Mouse (Mus musculus) retina, postnatal 1 day (tissue): ENCODE results near the gene Synpo2.

Experiments
- DNase-seq: peaks from one replicate; pipeline ENCODE4 v3.0.0-alpha.2; 2012

Gene Synpo2

GRCm38 (mm10) chr3:123204658-123205057 is 31.3 kb downstream of the Synpo2 start:
- no peak for DNase-seq

- DNase-seq = no peak
Measured at GRCm38 (mm10) chr3:123201798-123202197, 34.2 kb downstream of the Synpo2 start.

GRCm38 (mm10) chr3:123193740-123194139 is 42.2 kb downstream of the Synpo2 start:
- no peak for DNase-seq

DNA sequence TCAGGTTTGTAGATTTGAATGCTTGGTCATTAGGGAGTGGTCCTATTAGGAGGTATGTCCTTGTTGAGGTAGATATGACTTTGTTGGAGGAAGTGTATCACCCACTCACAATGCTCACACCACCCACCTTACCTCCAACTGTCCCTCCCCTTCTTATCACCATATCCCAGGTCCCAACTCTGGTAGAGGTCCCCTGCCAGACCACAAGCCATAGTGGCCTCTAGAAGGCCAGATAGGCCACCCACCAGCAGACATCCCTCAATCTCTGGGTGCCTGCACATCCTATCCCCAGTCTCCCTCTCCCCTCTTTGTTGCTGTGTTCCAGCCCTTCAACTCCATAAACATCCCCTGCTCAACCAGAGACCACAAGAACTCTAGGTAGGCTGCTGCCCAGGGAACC is 44.3 kb downstream of the Synpo2 start:
- DNase-seq = no peak

- DNase-seq = peak; percentile 15
Measured at GRCm38 (mm10) chr3:123190329-123190728, 45.6 kb downstream of the Synpo2 start.

- DNase-seq = peak; percentile 32
Measured at GRCm38 (mm10) chr3:123189826-123190225, 46.1 kb downstream of the Synpo2 start.

DNA sequence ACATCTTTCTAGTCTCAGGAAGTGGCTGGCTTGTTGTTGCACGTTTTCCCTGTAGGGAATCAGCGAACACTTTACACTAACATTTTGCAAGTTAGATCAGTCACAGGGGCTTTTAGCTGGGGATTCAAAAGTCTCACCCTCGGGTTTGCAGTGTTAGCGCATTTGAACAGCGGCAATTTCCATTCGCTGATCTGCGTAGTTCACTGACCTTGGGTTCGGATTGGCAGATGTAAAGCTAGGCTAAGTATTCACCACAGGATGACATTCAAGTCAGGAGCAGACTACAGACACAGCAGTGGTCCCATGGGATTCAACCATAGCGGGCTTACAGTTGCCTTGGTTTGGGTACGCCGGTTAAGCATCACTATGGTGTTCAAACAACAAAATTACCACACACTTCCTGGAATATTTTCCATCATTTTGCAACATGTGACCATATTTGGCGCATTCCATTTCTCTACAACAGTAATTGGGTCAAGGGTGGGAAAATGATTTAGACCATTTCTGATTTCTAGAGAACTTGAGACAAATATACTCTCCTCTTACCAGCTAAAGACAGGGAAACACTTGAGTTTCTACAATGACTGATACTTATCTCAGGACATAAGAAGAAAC is 47.2 kb downstream of the Synpo2 start:
- DNase-seq = no peak

DNA sequence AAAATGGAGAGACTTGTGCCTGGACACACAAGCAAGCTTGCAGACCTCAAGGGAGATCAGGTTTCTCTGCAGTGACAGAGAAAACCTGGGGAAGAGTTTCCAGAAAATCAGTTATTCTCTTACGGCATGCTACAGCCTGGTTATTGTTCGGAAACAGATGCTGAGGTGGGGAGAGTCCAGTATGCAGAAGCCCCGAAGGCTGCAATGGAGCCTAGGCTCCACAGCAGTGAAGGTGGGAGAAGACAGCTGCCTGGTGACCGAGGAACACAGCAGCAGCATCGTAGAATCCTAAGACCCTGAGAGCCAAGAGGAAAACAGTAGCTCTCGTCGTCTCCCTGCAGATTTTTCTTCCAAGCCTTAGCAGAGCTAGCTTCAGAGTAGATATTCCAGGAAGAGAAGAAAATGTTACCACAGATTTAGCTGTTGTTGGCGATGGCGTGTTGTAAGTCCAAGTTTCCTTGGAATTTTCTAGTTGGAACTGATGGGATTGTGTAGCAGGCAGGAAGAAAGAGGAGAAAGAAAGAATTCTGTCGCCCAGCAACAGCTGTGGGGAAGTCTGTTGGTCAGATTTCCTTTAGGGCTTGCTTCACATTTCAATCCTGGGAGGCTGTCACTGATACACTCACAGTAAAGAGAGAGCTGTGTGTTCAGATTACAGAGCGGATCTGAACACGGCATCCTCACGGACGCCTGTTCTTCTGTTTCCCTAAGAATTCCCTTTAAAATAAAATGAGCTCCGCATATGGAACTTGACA is 48.4 kb downstream of the Synpo2 start:
- DNase-seq = no peak

DNA sequence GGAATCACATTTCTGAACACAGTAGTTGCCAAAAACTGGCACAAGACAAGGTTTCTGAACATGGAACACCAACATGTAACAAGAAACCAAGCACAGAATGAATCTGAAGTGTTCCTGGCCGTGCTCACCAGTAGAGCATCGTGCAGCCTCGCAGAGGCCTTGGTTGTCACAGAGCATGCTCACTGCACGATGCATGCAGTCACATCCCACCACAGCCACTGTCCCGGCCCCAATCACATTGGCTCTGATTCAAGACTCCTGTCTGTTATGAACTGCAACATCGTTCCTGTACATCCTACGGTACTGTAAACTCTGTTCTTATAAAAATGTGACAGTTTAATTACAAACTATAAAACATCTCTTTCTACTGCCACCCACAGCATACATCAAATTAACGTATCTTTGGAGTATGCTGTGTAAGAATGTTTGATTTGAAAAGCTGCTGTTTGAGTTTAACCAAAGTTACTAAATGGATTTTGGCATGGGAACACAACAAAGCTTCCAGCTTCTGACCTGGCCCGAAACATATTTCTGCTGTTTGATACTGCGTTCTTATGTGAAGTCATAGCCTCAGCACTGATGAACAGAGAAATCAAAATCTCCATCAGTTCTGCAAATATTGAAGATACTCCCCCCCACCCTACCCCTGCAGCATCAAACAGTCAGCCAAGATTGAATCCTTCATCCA is 50.6 kb downstream of the Synpo2 start:
- DNase-seq = no peak

DNA sequence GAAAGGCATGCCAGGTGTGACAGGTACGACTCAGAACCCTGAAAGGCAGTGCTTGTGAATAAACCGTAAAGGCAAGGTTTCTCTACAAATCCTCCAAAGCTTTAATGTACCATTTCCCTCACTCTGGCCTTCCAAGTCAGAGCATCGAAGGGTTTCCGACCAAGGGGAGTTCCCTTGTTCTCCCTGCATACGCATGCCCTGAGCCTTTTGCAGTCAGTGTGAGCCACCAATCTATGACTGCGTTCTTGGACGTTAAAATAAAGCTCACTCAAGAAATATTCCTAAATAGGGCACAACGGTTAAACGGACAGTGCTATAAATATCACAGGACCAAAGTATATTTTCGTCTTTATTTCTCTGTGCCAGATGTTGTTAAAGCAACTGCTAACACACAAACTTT is 51.7 kb downstream of the Synpo2 start:
- no peak for DNase-seq

DNA sequence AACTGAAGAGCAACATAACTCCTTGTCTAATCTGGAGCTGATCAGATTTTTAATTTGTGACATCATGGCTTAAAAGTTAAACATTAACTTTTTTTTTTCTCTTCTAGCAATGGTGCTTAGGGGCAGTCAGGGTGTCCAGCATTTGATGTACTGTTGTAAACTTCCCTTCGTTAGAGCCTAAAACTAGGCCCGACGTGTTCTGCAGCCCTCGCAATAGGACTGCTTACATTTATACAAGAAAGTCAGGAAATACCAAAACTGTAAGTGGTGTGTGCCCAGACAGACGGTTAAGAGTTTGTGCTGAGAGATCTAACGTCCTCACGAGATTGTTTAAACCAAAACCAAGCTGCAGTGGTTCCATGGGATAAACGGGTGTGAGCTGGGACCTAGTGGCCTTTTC is 56.4 kb downstream of the Synpo2 start:
- no peak for DNase-seq

DNA sequence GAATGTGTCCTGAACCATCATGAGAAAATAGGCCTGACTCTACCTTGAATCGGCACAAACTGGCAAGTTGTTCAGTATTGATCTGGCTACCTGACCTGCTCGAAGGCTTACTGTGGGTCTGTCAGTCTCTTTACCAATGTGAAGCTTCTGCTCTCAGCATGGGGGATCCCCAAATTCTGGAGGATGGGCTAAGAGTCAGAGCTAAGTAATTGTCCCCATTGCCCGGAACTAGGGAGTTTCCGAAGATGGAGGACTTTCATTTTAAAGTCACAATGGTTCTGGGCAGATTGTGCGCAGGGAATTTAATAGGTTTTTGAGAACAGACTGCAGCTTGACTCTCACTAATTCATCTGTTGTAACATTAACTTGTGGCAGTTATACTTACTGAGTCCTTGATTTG is 56.9 kb downstream of the Synpo2 start:
- DNase-seq = no peak

GRCm38 (mm10) chr3:123178420-123178819 is 57.5 kb downstream of the Synpo2 start:
- DNase-seq = no peak

DNA sequence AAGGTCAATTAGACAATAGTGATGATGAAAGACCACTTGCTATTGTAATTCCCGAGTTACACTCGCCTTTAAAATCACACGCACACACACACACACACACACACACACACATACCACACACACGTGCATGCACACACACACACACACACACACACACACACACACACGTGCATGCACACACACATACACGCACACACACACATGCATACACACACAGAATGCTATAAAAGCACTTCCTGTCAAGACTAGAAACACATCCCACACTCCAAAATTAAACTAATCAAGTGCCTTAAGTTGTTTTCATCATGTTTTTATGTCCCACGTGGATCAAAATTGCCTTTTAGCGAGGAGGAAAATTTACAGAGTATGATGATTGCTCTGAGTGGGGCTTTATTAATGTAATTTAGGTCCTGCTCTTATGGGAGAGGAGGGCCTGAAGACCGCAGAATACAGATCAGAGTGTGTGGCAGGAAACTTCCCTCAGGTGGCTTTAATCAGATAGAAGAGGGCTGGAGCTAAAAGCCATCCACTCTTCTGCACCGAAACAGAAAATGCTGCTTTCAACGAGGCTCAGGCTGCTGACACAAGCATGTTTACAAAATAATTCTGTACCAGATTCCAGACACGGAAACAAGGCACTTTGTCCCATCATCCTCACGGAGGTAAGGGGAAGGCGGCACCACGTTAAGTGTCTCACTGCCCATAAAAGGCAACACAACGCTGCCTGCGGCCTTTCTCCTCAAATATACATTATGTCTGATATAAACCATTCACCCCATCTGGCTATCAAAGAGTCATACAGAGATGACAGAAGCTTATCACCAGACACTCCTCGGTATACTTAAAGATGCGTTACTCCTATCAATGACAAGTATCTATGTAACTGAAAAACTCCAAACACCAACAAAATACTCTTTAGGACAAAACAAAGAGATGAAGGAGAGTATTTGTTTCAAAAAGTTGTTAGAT is 59.3 kb downstream of the Synpo2 start:
- no peak for DNase-seq

- no peak for DNase-seq
Measured at GRCm38 (mm10) chr3:123175142-123175541, 60.8 kb downstream of the Synpo2 start.

DNA sequence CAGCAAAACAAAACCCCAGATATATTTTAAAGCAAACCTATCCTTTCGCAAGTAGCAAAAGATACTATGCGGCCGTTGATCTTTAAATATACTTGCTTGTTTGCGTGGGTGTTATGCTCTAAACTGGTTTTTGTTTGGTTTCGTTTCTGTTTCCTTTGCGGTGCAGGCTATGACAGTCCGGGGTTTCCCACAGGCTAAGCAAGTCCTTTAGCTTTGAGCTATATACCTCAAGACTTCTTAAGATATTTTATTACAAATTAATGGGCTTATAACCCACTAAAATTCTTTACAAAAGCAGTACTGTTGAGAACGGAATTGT is 61.6 kb downstream of the Synpo2 start:
- DNase-seq = no peak

DNA sequence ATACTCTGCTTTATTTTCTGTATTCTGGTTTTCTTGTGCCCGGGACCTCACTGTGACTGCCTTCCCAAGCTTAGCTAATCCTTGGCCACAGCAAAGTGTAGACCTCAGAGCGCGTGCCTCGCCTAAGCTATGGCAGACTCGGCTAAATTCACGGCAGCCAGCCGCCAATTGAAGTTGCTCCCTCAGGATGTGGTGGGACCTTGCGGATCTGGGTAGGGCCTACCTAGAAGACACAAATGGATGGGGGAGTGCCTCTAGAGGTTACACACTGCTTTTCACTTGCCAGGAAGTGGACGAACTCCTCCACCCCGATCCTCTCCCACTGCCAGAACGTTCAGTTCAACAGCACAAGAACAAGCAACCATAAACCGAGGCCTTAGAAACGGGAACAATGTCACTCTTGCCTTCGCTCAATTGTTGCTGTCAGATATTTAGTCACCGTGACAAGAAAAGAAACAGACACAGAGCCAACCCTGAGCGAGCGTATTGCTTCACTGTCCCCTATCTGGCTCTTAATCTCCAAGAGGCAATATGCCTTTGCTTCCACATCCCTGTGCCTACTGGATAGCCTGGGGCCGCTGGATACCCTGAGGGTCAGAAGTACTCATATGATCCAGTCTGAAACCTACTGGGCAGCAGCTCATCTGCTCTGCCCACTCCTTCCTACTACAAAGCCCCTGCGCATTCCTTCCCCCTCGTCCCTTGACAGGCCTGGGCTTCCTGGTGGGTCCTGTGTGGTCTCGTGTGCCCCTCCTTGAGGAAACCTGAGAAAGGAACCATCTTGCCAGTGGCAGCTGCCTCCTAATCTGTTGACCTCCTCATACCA is 62.2 kb downstream of the Synpo2 start:
- DNase-seq = no peak

GRCm38 (mm10) chr3:123172151-123172550 is 63.8 kb downstream of the Synpo2 start:
- no peak for DNase-seq

DNA sequence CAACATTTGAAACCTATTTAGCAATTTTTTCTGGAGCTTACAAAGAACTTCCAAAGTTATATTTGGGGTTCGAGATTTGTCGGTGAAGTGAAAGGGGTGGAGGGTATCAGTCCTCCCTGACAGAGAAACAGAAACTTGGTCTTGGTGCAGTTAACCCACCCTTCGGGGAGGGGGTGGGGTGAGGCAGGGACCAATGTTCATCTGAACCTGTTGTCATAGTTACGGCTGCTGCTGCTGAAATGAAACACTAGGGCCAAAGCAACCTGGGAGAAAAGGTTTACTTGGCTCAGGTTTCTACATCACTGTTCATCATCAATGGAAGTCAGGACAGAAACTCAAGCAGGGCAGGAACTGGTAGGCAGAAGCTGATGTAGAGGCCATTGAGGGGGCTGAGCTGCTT is 66.6 kb downstream of the Synpo2 start:
- no peak for DNase-seq

- DNase-seq = peak; percentile 83
Measured at GRCm38 (mm10) chr3:123168815-123169214, 67.1 kb downstream of the Synpo2 start.

DNA sequence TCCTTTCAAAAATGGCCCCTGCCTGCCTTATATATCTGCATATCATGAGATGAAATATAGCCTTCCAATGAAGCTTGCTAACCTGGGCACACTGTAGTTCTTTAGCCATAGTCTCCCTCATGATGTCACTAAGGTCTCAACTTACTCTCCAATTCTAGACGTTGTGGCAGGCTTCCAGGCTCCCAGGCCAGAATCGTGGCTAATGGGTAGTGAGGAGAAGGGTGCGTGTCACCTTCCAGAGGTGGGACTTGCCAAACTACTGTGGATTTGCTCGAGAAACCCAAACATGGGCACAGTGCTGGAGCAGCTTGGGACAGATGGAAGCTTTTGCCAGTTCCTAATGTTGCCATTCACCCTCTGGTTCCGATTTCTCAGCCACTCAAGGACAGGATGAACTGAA is 69.5 kb downstream of the Synpo2 start:
- DNase-seq = no peak

GRCm38 (mm10) chr3:123164183-123164582 is 71.8 kb downstream of the Synpo2 start:
- no peak for DNase-seq
